Mouse (Mus musculus) Patski (cell line): ENCODE results near the gene Hnrnpul2. TPM values are rescaled to one million over a fixed set of nuclear protein-coding genes. Genes with fewer than 3 reads are reported as not detected.

Source experiments
- ATAC-seq: fragments of 100-300 bp; one replicate; pipeline ENCODE4 v1.8.0; 2021
- CTCF ChIA-PET: fragments of 350-600 bp; sonication (Branson Sonifier 250); formaldehyde crosslinking; loops from one replicate; lab custom pipeline; 2022; ENCODE audit warnings: inconsistent platforms; lab: Charles Lee
- POLR2A ChIA-PET: fragments of 350-600 bp; sonication (Branson Sonifier 250); formaldehyde crosslinking; loops from one replicate; lab custom pipeline; 2022; ENCODE audit warnings: antibody characterized with exemption, inconsistent platforms; lab: Charles Lee
- DNase-seq: peaks from one replicate; pipeline ENCODE4 v3.0.0-alpha.2; 2011; ENCODE audit warnings: low read depth, low spot score
- H3K27me3 ChIP-seq: fragments of 371-371 bp; one replicate; pipeline ENCODE4 v1.5.1; 2021
- CTCF ChIP-seq: fragments of 100-300 bp; IDR thresholded peaks from one replicate; pipeline ENCODE4 v1.5.1; 2021
- in situ Hi-C: fragments of 300-500 bp; cut with MboI; formaldehyde crosslinking; loops from 3 replicates; pipeline ENCODE4 v1.11.1; 2018; ENCODE audit warnings: low pct_unique_long_range_greater_than_20kb, mixed read lengths
- polyA plus RNA-seq: library from polyadenylated mRNA; unstranded; gene quantifications from one replicate; pipeline ENCODE4 v1.2.3, GENCODE M21; 2021

Gene Hnrnpul2
- polyA plus RNA-seq, 1 experiment from 2014 or later, result 136 TPM

DNA sequence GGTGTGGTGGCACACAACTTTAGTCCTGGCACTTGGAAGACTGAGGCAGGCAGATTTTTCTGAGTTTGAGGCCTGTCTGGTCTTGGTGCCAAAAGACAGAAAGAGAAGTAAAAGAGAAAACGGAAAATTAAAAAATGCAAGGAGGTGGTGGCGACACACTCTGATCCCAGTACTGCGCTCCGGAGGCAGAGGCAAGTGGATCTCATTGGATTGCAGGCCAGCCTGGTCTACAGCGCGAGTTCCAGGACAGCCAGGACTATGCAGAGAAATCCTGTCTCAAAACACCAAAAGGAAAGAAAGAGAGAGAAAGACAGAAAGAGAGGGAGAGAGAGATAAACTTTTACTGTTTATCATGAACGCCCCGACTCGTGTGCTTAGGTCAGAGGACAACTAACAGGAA, 51.0 kb downstream of the Hnrnpul2 start:
- DNase-seq, result no peak
- CTCF ChIA-PET, result no interaction called here
- no peaks in the 10 kb centered on the region for H3K27me3 ChIP-seq
- ATAC-seq, result no peak
- POLR2A ChIA-PET, result interaction anchor here (0.7 to 1.7 kb wide), 4 partner anchors 9 to 18 kb away, joined by 3 to 7 read pairs (median 3); partner anchors contain the start of genes 1810009A15Rik and Gm49416
- in situ Hi-C loops, result loop anchor here (25.0 kb wide), 1 partner anchor 566 kb away; no protein-coding TSS in a partner anchor
- no peak for TF ChIP-seq CTCF

GRCm38 (mm10) chr19:8871267-8872186, 51.7 kb downstream of the Hnrnpul2 start, which contains the start of gene Ubxn1:
TSS of gene Ubxn1 (plus strand) at chr19:8871496.
- ChIA-PET POLR2A (interaction anchor here (0.7 to 1.7 kb wide), 4 partner anchors 9 to 19 kb away, joined by 3 to 7 read pairs (median 3); partner anchors contain the start of genes 1810009A15Rik and Gm49416), CTCF (no interaction called here)
- H3K27me3 ChIP-seq, result no peaks in the 10 kb centered on the region
- ATAC-seq (peak; percentile 89), DNase-seq (peak; percentile 84)
- TF ChIP-seq CTCF, result no peak
- in situ Hi-C loops, result loop anchor here (25.0 kb wide), 1 partner anchor 566 kb away; no protein-coding TSS in a partner anchor

- H3K27me3 ChIP-seq, result no peaks in the 10 kb centered on the region
- in situ Hi-C loops, result loop anchor here (25.0 kb wide), 1 partner anchor 565 kb away; no protein-coding TSS in a partner anchor
- POLR2A ChIA-PET, result interaction anchor here (0.6 to 1.7 kb wide), 5 partner anchors 8 to 1331 kb away, joined by 3 to 7 read pairs (median 3); partner anchors contain the start of gene Tmem258
- TF ChIP-seq CTCF, result no peak
- CTCF ChIA-PET, result no interaction called here
- ATAC-seq (no peak), DNase-seq (no peak)
These were observed 52.5 kb downstream of the Hnrnpul2 start for GRCm38 (mm10) chr19:8872266-8872840.

DNA sequence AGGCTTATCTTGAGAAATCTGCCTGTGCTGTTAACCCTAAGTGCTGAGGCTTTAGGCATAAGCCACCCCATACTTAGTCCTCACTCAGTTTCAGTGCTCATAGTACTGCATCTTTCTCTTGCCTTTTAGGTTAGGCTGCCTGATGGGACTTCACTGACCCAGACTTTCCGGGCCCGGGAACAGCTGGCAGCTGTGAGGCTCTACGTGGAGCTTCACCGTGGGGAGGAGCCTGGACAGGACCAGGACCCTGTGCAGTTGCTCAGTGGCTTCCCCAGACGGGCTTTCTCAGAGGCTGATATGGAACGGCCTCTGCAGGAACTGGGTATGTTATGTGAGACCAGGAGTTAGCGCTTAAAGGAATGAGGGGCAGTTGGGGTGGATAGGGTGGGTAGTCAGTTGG, 55.2 kb downstream of the Hnrnpul2 start:
- CTCF ChIA-PET, result interaction anchor here (1.1 to 3.1 kb wide), 2 partner anchors 11 to 13 kb away, joined by 4 to 8 read pairs; partner anchors contain the start of genes 1810009A15Rik and Gm49416
- ATAC-seq (no peak), DNase-seq (no peak)
- POLR2A ChIA-PET, result interaction anchor here (1.2 to 1.4 kb wide), 2 partner anchors 14 to 19 kb away, joined by 3 to 4 read pairs; partner anchors contain the start of genes 1810009A15Rik and Gm49416
- in situ Hi-C loops, result no loop called here
- TF ChIP-seq CTCF, result no peak
- H3K27me3 ChIP-seq, result no peaks in the 10 kb centered on the region

DNA sequence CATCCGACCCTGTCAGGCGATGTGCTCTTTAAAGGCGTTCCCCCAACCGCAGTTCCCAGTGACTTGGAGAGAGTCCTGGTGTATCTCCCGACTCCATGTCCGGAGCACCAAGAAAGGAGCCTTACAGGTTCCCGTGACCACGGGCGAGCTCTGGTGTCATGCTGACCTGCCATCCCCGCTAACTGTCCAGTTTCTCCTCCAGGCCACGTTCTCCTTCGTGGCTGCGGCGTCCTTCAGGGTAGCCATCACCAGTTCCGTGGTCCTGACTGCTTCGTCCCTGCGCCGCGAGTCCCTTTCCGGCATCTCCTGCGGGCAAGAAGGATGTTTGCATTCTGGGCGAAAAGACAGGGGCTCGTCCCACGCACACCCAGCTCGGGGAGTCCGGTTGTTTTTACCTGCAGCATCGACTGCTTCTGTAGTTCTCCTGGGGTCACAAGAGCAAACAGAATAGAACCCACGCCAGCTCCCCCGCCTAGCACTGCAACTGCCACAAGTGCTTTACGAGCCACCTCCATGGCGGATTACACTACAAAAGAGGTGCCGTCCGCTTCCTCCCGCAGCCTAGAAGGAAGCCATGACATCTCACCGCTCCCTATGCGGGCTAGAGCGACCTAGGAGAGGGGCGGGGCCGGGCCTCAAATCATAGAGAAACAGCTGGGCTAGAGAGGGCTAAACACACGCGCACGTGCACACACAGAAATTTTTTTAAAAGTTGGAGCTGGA, 60.7 kb downstream of the Hnrnpul2 start, which contains the start of gene Uqcc3:
TSS of gene Uqcc3 (minus strand) at position 613 of the 723 bp plus-strand sequence.
- DNase-seq (peak; percentile 43), ATAC-seq (peak; percentile 88)
- in situ Hi-C loops, result no loop called here
- POLR2A ChIA-PET, result interaction anchor here (0.6 to 2.1 kb wide), 6 partner anchors 8 to 66 kb away, joined by 3 to 7 read pairs (median 4); partner anchors contain the start of genes 1810009A15Rik, Eml3, Gm49416 and Ints5
- TF ChIP-seq CTCF, result no peak
- CTCF ChIA-PET, result interaction anchor here (0.8 to 1.3 kb wide), 4 partner anchors 8 to 230 kb away, joined by 3 to 5 read pairs (median 3); partner anchors contain the start of genes 1810009A15Rik and Gm49416
- no peaks in the 10 kb centered on the region for H3K27me3 ChIP-seq

DNA sequence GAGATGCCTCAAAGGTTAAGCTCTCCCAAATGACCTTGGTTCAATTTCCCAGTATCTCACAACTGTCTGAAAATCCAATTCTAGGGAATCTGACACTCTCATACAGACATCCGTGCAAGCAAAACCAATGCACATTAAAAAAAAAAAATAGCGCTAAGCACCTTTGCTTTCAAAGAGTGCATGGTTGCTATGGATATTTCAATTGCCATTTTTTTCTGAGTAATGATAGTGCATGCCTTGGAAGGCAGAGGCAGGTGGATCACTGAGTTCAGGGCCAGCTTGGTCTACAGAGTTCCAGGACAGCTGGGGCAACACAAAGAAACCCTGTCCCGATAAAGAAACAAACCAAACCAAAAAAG, 61.2 kb downstream of the Hnrnpul2 start:
- no peak for TF ChIP-seq CTCF
- no peaks in the 10 kb centered on the region for H3K27me3 ChIP-seq
- no peak for ATAC-seq
- no peak for DNase-seq
- ChIA-PET POLR2A (interaction anchor here (0.6 to 2.1 kb wide), 6 partner anchors 10 to 85 kb away, joined by 3 to 6 read pairs (median 3); partner anchors contain the start of genes Eml3, Ints5 and Ubxn1), CTCF (interaction anchor here (0.7 to 1.3 kb wide), 3 partner anchors 12 to 229 kb away, joined by 3 to 5 read pairs (median 3); partner anchors contain the start of gene Ints5)
- in situ Hi-C loops, result no loop called here

- H3K27me3 ChIP-seq, result no peaks in the 10 kb centered on the region
- no peak for TF ChIP-seq CTCF
- CTCF ChIA-PET, result no interaction called here
- POLR2A ChIA-PET, result no interaction called here
- ATAC-seq (no peak), DNase-seq (no peak)
- in situ Hi-C loops, result no loop called here
These were observed 63.8 kb downstream of the Hnrnpul2 start, which contains the start of the genes Lbhd1 and Gm49403 for GRCm38 (mm10) chr19:8883616-8884015. TSS of gene Lbhd1 (plus strand) at chr19:8883732. TSS of gene Gm49403 (plus strand) at chr19:8883930.

Other genes starting within 250 kb of the Hnrnpul2 start
- gene Slc22a8, start 228.8 kb upstream of the Hnrnpul2 start, polyA plus RNA-seq, result not detected
- gene Slc22a6, start 202.0 kb upstream of the Hnrnpul2 start, polyA plus RNA-seq, result not detected
- gene Chrm1, start 156.2 kb upstream of the Hnrnpul2 start, polyA plus RNA-seq, result 0.01 TPM
- gene Slc3a2, start 96.6 kb upstream of the Hnrnpul2 start, polyA plus RNA-seq, result 807 TPM
- 64.7 TPM for gene Wdr74, start 84.2 kb upstream of the Hnrnpul2 start, polyA plus RNA-seq
- gene 1700092M07Rik, start 79.3 kb upstream of the Hnrnpul2 start, polyA plus RNA-seq, result 0.86 TPM
- gene Stx5a, start 78.6 kb upstream of the Hnrnpul2 start, polyA plus RNA-seq, result 116 TPM
- 164 TPM for gene Nxf1, start 62.9 kb upstream of the Hnrnpul2 start, polyA plus RNA-seq
- 74.3 TPM for gene Tmem223, start 49.0 kb upstream of the Hnrnpul2 start, polyA plus RNA-seq
- 58.9 TPM for gene Tmem179b, start 45.5 kb upstream of the Hnrnpul2 start, polyA plus RNA-seq
- gene Taf6l, start 33.6 kb upstream of the Hnrnpul2 start, polyA plus RNA-seq, result 25.8 TPM
- gene Polr2g, start 21.4 kb upstream of the Hnrnpul2 start, polyA plus RNA-seq, result 148 TPM
- gene Zbtb3, start 17.5 kb upstream of the Hnrnpul2 start, polyA plus RNA-seq, result 5.0 TPM
- gene Ttc9c, start 677 bp upstream of the Hnrnpul2 start, polyA plus RNA-seq, result 51.4 TPM
- 3.3 TPM for gene AC129217.1, start 9.8 kb downstream of the Hnrnpul2 start, polyA plus RNA-seq
- 4.1 TPM for gene Bscl2, start 17.5 kb downstream of the Hnrnpul2 start, polyA plus RNA-seq
- gene Gng3, start 19.2 kb downstream of the Hnrnpul2 start, polyA plus RNA-seq, result 0.50 TPM
- 0.10 TPM for gene Lrrn4cl, start 30.8 kb downstream of the Hnrnpul2 start, polyA plus RNA-seq
- 270 TPM for gene Ubxn1, start 51.5 kb downstream of the Hnrnpul2 start, polyA plus RNA-seq
- gene Uqcc3, start 60.9 kb downstream of the Hnrnpul2 start, polyA plus RNA-seq, result 50.7 TPM
- 15.4 TPM for gene Lbhd1, start 63.7 kb downstream of the Hnrnpul2 start, polyA plus RNA-seq
- not detected for gene Gm49403, start 63.9 kb downstream of the Hnrnpul2 start, polyA plus RNA-seq
- gene 1810009A15Rik, start 68.8 kb downstream of the Hnrnpul2 start, polyA plus RNA-seq, result 69.6 TPM
- 5.9 TPM for gene Gm49416, start 68.9 kb downstream of the Hnrnpul2 start, polyA plus RNA-seq
- 31.2 TPM for gene Ints5, start 73.0 kb downstream of the Hnrnpul2 start, polyA plus RNA-seq
- 308 TPM for gene Ganab, start 78.1 kb downstream of the Hnrnpul2 start, polyA plus RNA-seq
- gene B3gat3, start 100.4 kb downstream of the Hnrnpul2 start, polyA plus RNA-seq, result 53.3 TPM
- 9.1 TPM for gene Rom1, start 109.3 kb downstream of the Hnrnpul2 start, polyA plus RNA-seq
- gene Eml3, start 109.5 kb downstream of the Hnrnpul2 start, polyA plus RNA-seq, result 56.5 TPM
- 141 TPM for gene Mta2, start 121.9 kb downstream of the Hnrnpul2 start, polyA plus RNA-seq
- 24.6 TPM for gene Tut1, start 133.8 kb downstream of the Hnrnpul2 start, polyA plus RNA-seq
- 419 TPM for gene Eef1g, start 147.0 kb downstream of the Hnrnpul2 start, polyA plus RNA-seq
- 57.7 TPM for gene Ahnak, start 169.3 kb downstream of the Hnrnpul2 start, polyA plus RNA-seq